Mouse (Mus musculus) C2C12 (cell line): ENCODE measurements around the gene Trp53i13.

Experiments used
- CEBPB ChIP-seq: IDR thresholded peaks from one replicate; pipeline ENCODE4 v1.6.1; 2011; ENCODE audit warnings: low read depth, mild to moderate bottlenecking, control low read depth, moderate library complexity
- CTCF ChIP-seq: IDR thresholded peaks from one replicate; pipeline ENCODE4 v1.5.1; 2011; ENCODE audit not compliant: control insufficient read depth, insufficient read depth, insufficient read length
- MAX ChIP-seq: IDR thresholded peaks from one replicate; pipeline ENCODE4 v1.6.1; 2011; ENCODE audit warnings: mild to moderate bottlenecking, control low read depth
- MYOG ChIP-seq: IDR thresholded peaks from one replicate; pipeline ENCODE4 v1.6.1; 2011; ENCODE audit not compliant: control insufficient read depth, insufficient read length; ENCODE audit errors: extremely low read depth

GRCm38 (mm10) chr11:77508068-77509021 is 7.4 kb downstream of the Trp53i13 start:
- peak; percentile 70 for TF ChIP-seq CTCF
- TF ChIP-seq CEBPB, result no peak
- TF ChIP-seq MYOG, result no peak
- TF ChIP-seq MAX, result peak; percentile 91
